Mouse (Mus musculus): ENCODE results near the gene Trappc5. TPM values are rescaled to one million over a fixed set of nuclear protein-coding genes. Genes with fewer than 3 reads are reported as not detected.

Trappc5 gene
- polyA plus RNA-seq, 1 experiment = 35.8 TPM

- H3K4me3 ChIP-seq = no peak overlapping the region
- H3ac ChIP-seq (ENCODE audit: control insufficient read depth, insufficient read length) = no peak overlapping the region
- H3K27me3 ChIP-seq (ENCODE audit: control insufficient read depth, insufficient read depth, insufficient read length) = no peaks in the 10 kb centered on the region
- no peaks in the 10 kb centered on the region for H3K36me3 ChIP-seq (ENCODE audit: control insufficient read depth, insufficient read depth)
- no peak for TF ChIP-seq REST (IDR thresholded peaks at IDR 0.05; ENCODE audit: insufficient read depth, insufficient read length)
- TF ChIP-seq MAX (IDR thresholded peaks at IDR 0.05; ENCODE audit: low read depth) = no peak
- TF ChIP-seq MYOD1 (IDR thresholded peaks at IDR 0.05; ENCODE audit: control insufficient read depth in 1 of 3, insufficient read length in 2 of 3, low read depth in 2 of 3) = no peak
- TF ChIP-seq USF1 (IDR thresholded peaks at IDR 0.05; ENCODE audit: low read depth) = no peak
- TF ChIP-seq SRF (IDR thresholded peaks at IDR 0.05; ENCODE audit: control insufficient read depth, insufficient read length, low read depth) = no peak
- no peak for TF ChIP-seq POLR2A (IDR thresholded peaks at IDR 0.05; ENCODE audit: insufficient read length, low read depth)
- TF ChIP-seq POLR2AphosphoS2 (IDR thresholded peaks at IDR 0.05; ENCODE audit: insufficient read length, low read depth) = no peak
- TF ChIP-seq TCF3 (IDR thresholded peaks at IDR 0.05; ENCODE audit: insufficient read length, low read depth) = no peak
- TF ChIP-seq TCF12 (IDR thresholded peaks at IDR 0.05; ENCODE audit: insufficient read depth, poor library complexity, severe bottlenecking) = no peak
- TF ChIP-seq CEBPB (IDR thresholded peaks at IDR 0.05; ENCODE audit: insufficient read depth, poor library complexity, severe bottlenecking) = no peak
- TF ChIP-seq MYOG (IDR thresholded peaks at IDR 0.05; ENCODE audit: control insufficient read depth in 1 of 3, insufficient read depth in 1 of 3, insufficient read length in 2 of 3, low read depth in 2 of 3) = no peak
- no peak for TF ChIP-seq E2F4 (IDR thresholded peaks at IDR 0.05; ENCODE audit: insufficient read depth)
- H3K4me2 ChIP-seq (ENCODE audit: low read depth) = no peak overlapping the region
- no peaks in the 10 kb centered on the region for H3K79me2 ChIP-seq (ENCODE audit: control insufficient read depth, insufficient read depth)
These were observed 27.1 kb upstream of the Trappc5 start for GRCm38 (mm10) chr8:3648990-3649389.

DNA sequence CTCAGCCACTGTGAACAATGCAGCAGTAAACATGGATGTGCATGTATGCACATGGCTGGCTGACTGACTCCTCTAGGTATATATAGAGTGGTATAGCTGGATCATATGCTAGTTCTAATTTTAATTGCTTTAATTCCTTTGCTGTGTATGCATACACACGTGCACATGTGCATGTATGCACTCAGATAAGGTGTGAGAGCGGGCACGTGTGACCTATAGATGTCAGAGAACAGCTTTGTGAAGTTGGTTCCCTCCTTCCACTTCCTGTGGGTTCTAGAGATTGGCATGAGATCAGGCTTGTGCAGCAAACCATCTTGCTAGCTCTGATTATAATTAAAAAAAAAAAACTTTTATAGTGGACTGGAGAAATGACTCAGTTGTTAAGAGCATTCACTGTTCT lies 23.3 kb upstream of the Trappc5 start:
- H3K4me3 ChIP-seq = no peak overlapping the region
- TF ChIP-seq SRF (IDR thresholded peaks at IDR 0.05; ENCODE audit: control insufficient read depth, insufficient read length, low read depth) (no peak), MAX (IDR thresholded peaks at IDR 0.05; ENCODE audit: low read depth) (no peak), TCF3 (IDR thresholded peaks at IDR 0.05; ENCODE audit: insufficient read length, low read depth) (no peak), MYOD1 (IDR thresholded peaks at IDR 0.05; ENCODE audit: control insufficient read depth in 1 of 3, insufficient read length in 2 of 3, low read depth in 2 of 3) (no peak), TCF12 (IDR thresholded peaks at IDR 0.05; ENCODE audit: insufficient read depth, poor library complexity, severe bottlenecking) (no peak), POLR2AphosphoS2 (IDR thresholded peaks at IDR 0.05; ENCODE audit: insufficient read length, low read depth) (no peak), POLR2A (IDR thresholded peaks at IDR 0.05; ENCODE audit: insufficient read length, low read depth) (no peak), E2F4 (IDR thresholded peaks at IDR 0.05; ENCODE audit: insufficient read depth) (no peak), CEBPB (IDR thresholded peaks at IDR 0.05; ENCODE audit: insufficient read depth, poor library complexity, severe bottlenecking) (no peak), MYOG (IDR thresholded peaks at IDR 0.05; ENCODE audit: control insufficient read depth in 1 of 3, insufficient read depth in 1 of 3, insufficient read length in 2 of 3, low read depth in 2 of 3) (no peak), REST (IDR thresholded peaks at IDR 0.05; ENCODE audit: insufficient read depth, insufficient read length) (no peak), USF1 (IDR thresholded peaks at IDR 0.05; ENCODE audit: low read depth) (no peak)
- H3K79me2 ChIP-seq (ENCODE audit: control insufficient read depth, insufficient read depth) = no peaks in the 10 kb centered on the region
- no peak overlapping the region for H3ac ChIP-seq (ENCODE audit: control insufficient read depth, insufficient read length)
- peaks cover 9% of the 10 kb centered on the region for H3K27me3 ChIP-seq (ENCODE audit: control insufficient read depth, insufficient read depth, insufficient read length)
- no peak overlapping the region for H3K4me2 ChIP-seq (ENCODE audit: low read depth)
- H3K36me3 ChIP-seq (ENCODE audit: control insufficient read depth, insufficient read depth) = no peaks in the 10 kb centered on the region

DNA sequence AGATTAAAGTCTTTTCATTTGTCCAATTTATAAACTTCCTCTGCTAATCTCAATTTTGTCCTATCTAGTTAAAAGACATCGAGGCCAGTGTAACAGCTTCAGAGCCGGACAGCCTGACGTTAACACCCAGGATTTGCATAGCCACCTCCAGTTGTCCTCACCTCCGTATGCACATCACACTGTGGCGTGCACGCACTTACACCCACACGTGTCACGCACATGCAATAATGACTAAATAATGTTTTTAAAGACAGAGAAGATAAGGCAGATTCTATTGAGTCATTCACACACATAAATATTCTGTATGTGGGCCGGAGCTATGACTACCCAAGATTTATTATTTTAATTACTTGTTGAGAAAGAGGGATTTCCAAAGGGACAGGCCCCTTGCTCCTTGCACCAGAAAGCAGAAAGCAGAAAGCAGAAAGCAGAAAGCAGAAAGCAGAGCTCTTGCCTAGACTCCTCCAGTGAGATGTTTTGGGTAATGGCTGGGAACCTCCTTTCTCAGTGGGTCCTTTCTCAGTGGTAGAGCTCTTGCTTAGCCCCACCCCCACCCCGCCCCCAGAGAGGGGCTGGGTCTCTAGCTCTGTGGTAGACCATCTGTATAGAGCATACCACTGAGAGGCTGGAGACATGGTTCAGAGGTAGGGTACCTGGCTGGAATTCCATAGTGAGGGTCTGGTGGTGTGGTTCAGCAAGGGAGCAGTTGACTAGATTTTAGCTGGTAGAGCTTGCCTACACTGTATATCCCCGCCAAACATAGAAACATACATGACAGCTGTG lies 21.2 kb upstream of the Trappc5 start:
- Histone ChIP-seq H3K4me3 (no peak overlapping the region), H3K36me3 (ENCODE audit: control insufficient read depth, insufficient read depth) (no peaks in the 10 kb centered on the region), H3ac (ENCODE audit: control insufficient read depth, insufficient read length) (no peak overlapping the region), H3K79me2 (ENCODE audit: control insufficient read depth, insufficient read depth) (no peaks in the 10 kb centered on the region), H3K27me3 (ENCODE audit: control insufficient read depth, insufficient read depth, insufficient read length) (peaks cover 12% of the 10 kb centered on the region), H3K4me2 (ENCODE audit: low read depth) (no peak overlapping the region)
- no peak for TF ChIP-seq POLR2AphosphoS2 (IDR thresholded peaks at IDR 0.05; ENCODE audit: insufficient read length, low read depth)
- TF ChIP-seq REST (IDR thresholded peaks at IDR 0.05; ENCODE audit: insufficient read depth, insufficient read length) = no peak
- TF ChIP-seq TCF12 (IDR thresholded peaks at IDR 0.05; ENCODE audit: insufficient read depth, poor library complexity, severe bottlenecking) = no peak
- TF ChIP-seq E2F4 (IDR thresholded peaks at IDR 0.05; ENCODE audit: insufficient read depth) = no peak
- no peak for TF ChIP-seq SRF (IDR thresholded peaks at IDR 0.05; ENCODE audit: control insufficient read depth, insufficient read length, low read depth)
- no peak for TF ChIP-seq CEBPB (IDR thresholded peaks at IDR 0.05; ENCODE audit: insufficient read depth, poor library complexity, severe bottlenecking)
- TF ChIP-seq MAX (IDR thresholded peaks at IDR 0.05; ENCODE audit: low read depth) = no peak
- TF ChIP-seq MYOD1 (IDR thresholded peaks at IDR 0.05; ENCODE audit: control insufficient read depth in 1 of 3, insufficient read length in 2 of 3, low read depth in 2 of 3) = no peak
- no peak for TF ChIP-seq TCF3 (IDR thresholded peaks at IDR 0.05; ENCODE audit: insufficient read length, low read depth)
- no peak for TF ChIP-seq MYOG (IDR thresholded peaks at IDR 0.05; ENCODE audit: control insufficient read depth in 1 of 3, insufficient read depth in 1 of 3, insufficient read length in 2 of 3, low read depth in 2 of 3)
- no peak for TF ChIP-seq POLR2A (IDR thresholded peaks at IDR 0.05; ENCODE audit: insufficient read length, low read depth)
- no peak for TF ChIP-seq USF1 (IDR thresholded peaks at IDR 0.05; ENCODE audit: low read depth)

DNA sequence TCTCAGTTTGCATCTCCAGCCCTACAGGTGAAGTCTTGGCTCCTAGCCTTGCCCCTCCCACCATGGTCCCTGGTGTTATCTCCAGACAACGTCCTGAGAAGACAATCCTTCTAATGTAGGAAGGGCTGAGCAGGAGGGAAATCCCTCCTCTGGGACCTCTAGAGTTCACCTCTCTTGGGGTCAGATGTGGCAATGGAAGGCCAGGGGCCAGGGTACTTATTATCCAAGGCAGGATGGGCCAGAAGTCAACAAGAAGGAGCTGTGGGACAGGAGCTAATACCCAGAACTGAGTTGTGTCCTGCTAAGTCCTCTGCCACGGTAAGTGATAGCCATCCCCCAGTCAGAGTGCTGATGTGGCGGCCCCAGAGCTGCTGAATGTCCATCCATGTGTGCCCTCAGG lies 20.6 kb upstream of the Trappc5 start, which contains the start of gene Retn:
Gene Retn, plus strand, starts transcription at position 245 of the 400 bp plus-strand sequence.
- H3K27me3 ChIP-seq (ENCODE audit: control insufficient read depth, insufficient read depth, insufficient read length) = peaks cover 12% of the 10 kb centered on the region
- H3K36me3 ChIP-seq (ENCODE audit: control insufficient read depth, insufficient read depth) = no peaks in the 10 kb centered on the region
- no peaks in the 10 kb centered on the region for H3K79me2 ChIP-seq (ENCODE audit: control insufficient read depth, insufficient read depth)
- no peak within 1 kb of the TSS for H3ac ChIP-seq (ENCODE audit: control insufficient read depth, insufficient read length)
- H3K4me3 ChIP-seq = no peak within 1 kb of the TSS
- no peak within 1 kb of the TSS for H3K4me2 ChIP-seq (ENCODE audit: low read depth)
- TF ChIP-seq MAX (IDR thresholded peaks at IDR 0.05; ENCODE audit: low read depth) (no peak), POLR2A (IDR thresholded peaks at IDR 0.05; ENCODE audit: insufficient read length, low read depth) (no peak), USF1 (IDR thresholded peaks at IDR 0.05; ENCODE audit: low read depth) (no peak), SRF (IDR thresholded peaks at IDR 0.05; ENCODE audit: control insufficient read depth, insufficient read length, low read depth) (no peak), REST (IDR thresholded peaks at IDR 0.05; ENCODE audit: insufficient read depth, insufficient read length) (no peak), CEBPB (IDR thresholded peaks at IDR 0.05; ENCODE audit: insufficient read depth, poor library complexity, severe bottlenecking) (no peak), TCF12 (IDR thresholded peaks at IDR 0.05; ENCODE audit: insufficient read depth, poor library complexity, severe bottlenecking) (no peak), MYOG (IDR thresholded peaks at IDR 0.05; ENCODE audit: control insufficient read depth in 1 of 3, insufficient read depth in 1 of 3, insufficient read length in 2 of 3, low read depth in 2 of 3) (no peak), MYOD1 (IDR thresholded peaks at IDR 0.05; ENCODE audit: control insufficient read depth in 1 of 3, insufficient read length in 2 of 3, low read depth in 2 of 3) (no peak), TCF3 (IDR thresholded peaks at IDR 0.05; ENCODE audit: insufficient read length, low read depth) (no peak), E2F4 (IDR thresholded peaks at IDR 0.05; ENCODE audit: insufficient read depth) (no peak), POLR2AphosphoS2 (IDR thresholded peaks at IDR 0.05; ENCODE audit: insufficient read length, low read depth) (no peak)
